Mouse (Mus musculus) lung, embryonic 16.5 days (tissue): ENCODE results near the gene Polg2. TPM values are rescaled to one million over a fixed set of nuclear protein-coding genes. Genes with fewer than 3 reads are reported as not detected.

Source experiments
- ATAC-seq: fragments of 200-750 bp; cut with Nextera tagmentation; 2 replicates; pipeline ENCODE4 v1.8.0; 2017; ENCODE audit warnings: low read depth, mild to moderate bottlenecking, moderate library complexity
- H3K27ac ChIP-seq: fragments of 300-500 bp; sonication (generic); 2 replicates; pipeline ENCODE4 v1.5.1; 2014; ENCODE audit warnings: mild to moderate bottlenecking, control low read depth, low read length
- H3K27me3 ChIP-seq: fragments of 300-500 bp; sonication (generic); 2 replicates; pipeline ENCODE4 v1.6.1; 2014; ENCODE audit warnings: low read depth, low read length, mixed read lengths; ENCODE audit not compliant: control insufficient read depth, insufficient read depth
- H3K36me3 ChIP-seq: fragments of 300-500 bp; sonication (generic); 2 replicates; pipeline ENCODE4 v1.6.1; 2014; ENCODE audit warnings: low read length; ENCODE audit not compliant: control insufficient read depth, insufficient read depth
- H3K4me1 ChIP-seq: fragments of 300-500 bp; sonication (generic); replicated peaks from 2 replicates; pipeline ENCODE4 v1.6.1; 2014; ENCODE audit warnings: low read length, mixed read lengths; ENCODE audit not compliant: control insufficient read depth, insufficient read depth
- H3K4me2 ChIP-seq: fragments of 300-500 bp; sonication (generic); 2 replicates; pipeline ENCODE4 v1.6.1; 2014; ENCODE audit warnings: low read depth, low read length, control low read depth
- H3K4me3 ChIP-seq: fragments of 300-500 bp; sonication (generic); 2 replicates; pipeline ENCODE4 v1.5.1; 2014; ENCODE audit warnings: mild to moderate bottlenecking, low read length, control low read depth
- H3K9ac ChIP-seq: fragments of 300-500 bp; sonication (generic); 2 replicates; pipeline ENCODE4 v1.6.1; 2014; ENCODE audit warnings: low read length, control low read depth
- H3K9me3 ChIP-seq: fragments of 300-500 bp; sonication (generic); 2 replicates; pipeline ENCODE4 v1.6.1; 2016; ENCODE audit warnings: low read length; ENCODE audit not compliant: control insufficient read depth
- WGBS: fragments of 180-500 bp; shearing (Covaris S2); extraction: QIAGEN DNeasy Blood & Tissue Kit; methylation state at CpG from one replicate; pipeline ENCODE4 v1.1.7; 2014; 5-methylcytosine and 5-hydroxymethylcytosine counted together
- polyA plus RNA-seq: library from polyadenylated mRNA; unstranded; fragments of >200 nt; fragmentation: Nextera tagmentation; extraction: Ambion mirVana; gene quantifications from 2 replicates; pipeline ENCODE4 v1.2.1, GENCODE M21; 2015

The Polg2 gene
- polyA plus RNA-seq, 1 experiment from 2014 or later, result 9.0 TPM

DNA sequence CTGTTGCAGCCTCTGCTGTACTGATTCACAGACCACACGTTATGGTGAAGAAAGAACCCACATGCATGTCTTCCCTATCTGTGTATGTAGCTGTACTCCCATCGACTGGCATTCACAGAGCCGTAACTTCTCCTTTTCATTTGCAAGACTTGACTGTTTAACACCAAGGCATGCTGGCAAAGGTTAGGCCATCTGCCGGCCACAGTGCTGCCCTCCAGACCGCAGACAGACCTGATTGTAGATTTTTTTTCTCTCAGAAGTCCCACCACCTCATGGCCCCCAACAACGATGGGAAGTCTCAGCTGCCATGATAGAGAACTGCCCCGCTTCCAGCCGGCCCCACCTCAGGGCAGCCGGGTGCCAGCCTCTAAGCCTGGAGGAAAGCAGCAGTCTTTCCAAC lies 40.3 kb upstream of the Polg2 start:
- no peak for ATAC-seq
- H3K27me3 ChIP-seq, result no peaks in the 10 kb centered on the region
- H3K27ac ChIP-seq, result no peak overlapping the region
- 87% methylated on average over 9 of the region's 9 CpGs for WGBS
- H3K9me3 ChIP-seq, result no peaks in the 10 kb centered on the region
- no peak overlapping the region for H3K4me3 ChIP-seq
- peaks cover 6% of the 10 kb centered on the region; the same call in 1 of the 2 replicates for H3K4me1 ChIP-seq
- H3K4me2 ChIP-seq, result no peak overlapping the region
- no peak overlapping the region for H3K9ac ChIP-seq
- peaks cover 28% of the 10 kb centered on the region for H3K36me3 ChIP-seq

DNA sequence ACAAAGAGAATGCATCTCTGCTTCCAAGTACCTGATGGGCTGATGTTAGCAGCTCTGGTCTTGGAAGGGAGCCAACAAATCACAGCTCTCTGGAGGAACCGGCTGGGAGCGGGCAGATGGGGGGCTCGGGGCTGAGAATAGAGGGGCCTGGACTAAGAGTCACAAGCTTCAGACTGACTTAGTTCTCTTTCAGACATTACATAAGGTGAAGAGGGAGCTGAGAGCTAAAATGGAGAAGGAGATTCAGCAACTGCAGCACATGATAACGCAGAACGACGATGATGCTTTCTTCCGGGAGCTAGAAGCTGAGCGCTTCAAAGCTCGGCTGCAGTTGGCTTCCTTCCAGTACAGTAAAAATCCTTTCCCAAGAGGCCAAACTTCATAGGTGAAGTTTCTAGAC lies 39.0 kb upstream of the Polg2 start:
- Histone ChIP-seq H3K36me3 (peaks cover 38% of the 10 kb centered on the region), H3K27me3 (no peaks in the 10 kb centered on the region), H3K9me3 (no peaks in the 10 kb centered on the region), H3K4me1 (peaks cover 6% of the 10 kb centered on the region; the same call in 1 of the 2 replicates), H3K4me2 (no peak overlapping the region), H3K27ac (no peak overlapping the region), H3K4me3 (no peak overlapping the region), H3K9ac (no peak overlapping the region)
- 26% methylated on average over 9 of the region's 9 CpGs for WGBS
- no peak for ATAC-seq

DNA sequence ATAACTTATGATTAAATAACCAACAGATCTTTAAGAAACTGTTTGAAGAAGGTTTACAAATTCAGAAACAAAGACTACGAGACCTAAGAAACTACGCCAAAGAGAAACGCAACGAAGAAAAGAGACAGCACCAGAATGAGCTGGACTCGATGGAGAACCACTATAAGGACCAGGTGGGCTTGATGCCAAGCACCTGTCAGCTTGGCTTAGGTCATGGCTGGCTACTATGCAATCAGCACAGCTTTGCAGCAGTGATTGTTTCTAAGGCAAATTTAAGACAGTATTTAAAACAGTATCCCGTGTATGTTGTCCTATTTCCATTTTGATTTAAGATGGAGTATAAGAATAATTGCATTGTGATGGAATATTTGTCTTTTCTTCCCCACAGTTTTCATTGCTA lies 38.5 kb upstream of the Polg2 start:
- Histone ChIP-seq H3K9ac (no peak overlapping the region), H3K27ac (no peak overlapping the region), H3K36me3 (peaks cover 41% of the 10 kb centered on the region)

DNA sequence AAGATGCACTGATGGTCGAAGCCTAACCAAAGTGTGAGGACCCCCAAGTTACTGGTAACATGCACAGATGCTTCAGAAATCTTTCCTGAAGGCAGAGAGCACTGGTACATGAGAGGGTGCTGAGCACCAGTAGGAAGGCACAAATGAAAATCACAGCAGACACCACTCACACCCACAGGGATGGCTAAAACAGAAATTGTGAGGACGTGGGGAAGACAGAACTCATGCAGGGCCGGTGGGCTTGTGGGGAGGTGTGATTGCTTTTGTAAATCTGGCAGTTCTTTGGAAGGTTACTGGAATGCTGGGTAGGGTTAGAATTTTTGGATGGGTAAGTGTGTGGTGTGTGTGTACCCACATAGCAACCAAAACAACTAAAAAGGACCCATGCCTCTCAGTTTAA lies 37.8 kb upstream of the Polg2 start:
- Histone ChIP-seq H3K27me3 (no peaks in the 10 kb centered on the region), H3K9me3 (no peaks in the 10 kb centered on the region), H3K9ac (no peak overlapping the region), H3K4me3 (no peak overlapping the region), H3K27ac (no peak overlapping the region), H3K4me2 (no peak overlapping the region), H3K36me3 (peaks cover 41% of the 10 kb centered on the region), H3K4me1 (peaks cover 6% of the 10 kb centered on the region; the same call in 1 of the 2 replicates)
- ATAC-seq, result no peak
- WGBS, result 85% methylated on average over 3 of the region's 3 CpGs

More for the DNA sequence above, 38.5 kb upstream of the Polg2 start:
- WGBS, result 74% methylated on average over 6 of the region's 6 CpGs
- ATAC-seq, result no peak
- no peaks in the 10 kb centered on the region for H3K27me3 ChIP-seq
- no peak overlapping the region for H3K4me3 ChIP-seq
- H3K9me3 ChIP-seq, result no peaks in the 10 kb centered on the region
- H3K4me2 ChIP-seq, result no peak overlapping the region
- H3K4me1 ChIP-seq, result peaks cover 6% of the 10 kb centered on the region; the same call in 1 of the 2 replicates

DNA sequence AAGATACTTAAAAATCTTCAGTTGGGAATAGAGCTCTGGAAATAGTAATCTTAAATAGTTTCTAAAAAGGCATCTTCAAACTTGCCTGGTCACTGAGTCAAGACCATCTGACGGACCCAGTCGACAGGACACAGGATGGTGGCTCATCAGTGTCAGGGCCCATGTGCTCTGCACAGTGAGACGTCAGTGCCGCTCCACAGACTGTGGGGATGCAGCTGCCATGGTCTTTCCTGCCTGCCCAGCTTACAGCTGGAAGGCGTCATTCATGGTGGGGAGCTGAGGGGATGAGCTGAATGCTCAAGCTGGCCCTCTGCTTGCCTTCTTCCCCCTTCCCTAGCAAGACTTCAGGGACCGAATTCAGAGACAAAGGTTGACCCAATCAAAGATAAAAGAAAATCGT lies 37.0 kb upstream of the Polg2 start:
- H3K4me2 ChIP-seq, result no peak overlapping the region

DNA sequence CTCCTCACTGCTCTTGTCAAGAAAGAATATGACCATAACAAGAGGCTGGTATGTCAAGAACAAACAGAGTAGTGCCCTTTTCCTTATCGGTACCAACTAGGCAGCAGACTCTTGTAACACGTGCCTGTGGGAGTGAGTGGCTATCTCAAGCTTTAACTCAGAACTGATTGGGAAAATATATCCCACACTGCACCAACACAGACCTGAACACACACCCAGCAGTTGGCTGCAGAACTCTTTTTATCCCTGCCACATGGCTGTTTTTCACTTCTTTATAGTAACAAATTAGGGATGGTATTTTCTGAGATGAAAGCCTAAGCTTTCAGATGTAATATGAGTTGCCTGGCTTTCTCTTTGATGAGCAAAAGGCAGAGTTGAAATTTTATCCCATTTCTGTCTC lies 36.4 kb upstream of the Polg2 start:
- Histone ChIP-seq H3K4me2 (no peak overlapping the region), H3K36me3 (peaks cover 46% of the 10 kb centered on the region), H3K9ac (no peak overlapping the region), H3K4me3 (no peak overlapping the region), H3K4me1 (0 out of 2 replicates have a peak, but pooled peaks cover 2% of the 10 kb centered on the region), H3K27me3 (no peaks in the 10 kb centered on the region), H3K27ac (no peak overlapping the region), H3K9me3 (no peaks in the 10 kb centered on the region)
- 60% methylated on average over 2 of the region's 2 CpGs for WGBS
- ATAC-seq, result no peak

More for the DNA sequence above, 37.0 kb upstream of the Polg2 start:
- Histone ChIP-seq H3K9me3 (no peaks in the 10 kb centered on the region), H3K27ac (no peak overlapping the region), H3K9ac (no peak overlapping the region), H3K27me3 (no peaks in the 10 kb centered on the region), H3K4me1 (peaks cover 4% of the 10 kb centered on the region; the same call in 1 of the 2 replicates), H3K4me3 (no peak overlapping the region), H3K36me3 (peaks cover 41% of the 10 kb centered on the region)
- WGBS, result 58% methylated on average over 7 of the region's 7 CpGs
- peak; percentile 38; the same call in 1 of the 2 replicates for ATAC-seq

DNA sequence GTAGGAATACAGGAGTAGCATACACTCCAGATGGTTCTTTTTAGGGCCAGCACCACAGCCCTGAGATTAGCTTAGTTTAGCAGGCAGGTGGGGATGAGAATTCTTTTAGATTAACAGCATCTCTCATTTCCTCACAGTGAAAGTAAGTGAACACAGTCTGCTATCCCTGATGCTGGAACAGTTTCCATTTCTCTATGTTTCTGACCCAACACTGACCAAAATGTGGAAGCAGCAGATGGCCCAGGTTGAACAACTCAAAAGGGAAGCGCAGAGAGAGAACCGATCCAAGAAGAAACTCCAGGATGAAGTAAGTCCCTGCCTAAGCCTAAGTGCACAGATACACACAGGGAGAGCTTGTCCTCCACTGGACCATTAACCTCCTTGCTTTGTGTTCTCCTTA lies 36.0 kb upstream of the Polg2 start:
- H3K4me3 ChIP-seq, result no peak overlapping the region
- WGBS, result 100% methylated on average over 2 of the region's 2 CpGs
- 0 out of 2 replicates have a peak, but pooled peaks cover 2% of the 10 kb centered on the region for H3K4me1 ChIP-seq
- H3K9ac ChIP-seq, result no peak overlapping the region
- no peak overlapping the region for H3K27ac ChIP-seq
- peaks cover 45% of the 10 kb centered on the region for H3K36me3 ChIP-seq
- H3K4me2 ChIP-seq, result no peak overlapping the region
- no peaks in the 10 kb centered on the region for H3K9me3 ChIP-seq
- ATAC-seq, result no peak
- H3K27me3 ChIP-seq, result no peaks in the 10 kb centered on the region

DNA sequence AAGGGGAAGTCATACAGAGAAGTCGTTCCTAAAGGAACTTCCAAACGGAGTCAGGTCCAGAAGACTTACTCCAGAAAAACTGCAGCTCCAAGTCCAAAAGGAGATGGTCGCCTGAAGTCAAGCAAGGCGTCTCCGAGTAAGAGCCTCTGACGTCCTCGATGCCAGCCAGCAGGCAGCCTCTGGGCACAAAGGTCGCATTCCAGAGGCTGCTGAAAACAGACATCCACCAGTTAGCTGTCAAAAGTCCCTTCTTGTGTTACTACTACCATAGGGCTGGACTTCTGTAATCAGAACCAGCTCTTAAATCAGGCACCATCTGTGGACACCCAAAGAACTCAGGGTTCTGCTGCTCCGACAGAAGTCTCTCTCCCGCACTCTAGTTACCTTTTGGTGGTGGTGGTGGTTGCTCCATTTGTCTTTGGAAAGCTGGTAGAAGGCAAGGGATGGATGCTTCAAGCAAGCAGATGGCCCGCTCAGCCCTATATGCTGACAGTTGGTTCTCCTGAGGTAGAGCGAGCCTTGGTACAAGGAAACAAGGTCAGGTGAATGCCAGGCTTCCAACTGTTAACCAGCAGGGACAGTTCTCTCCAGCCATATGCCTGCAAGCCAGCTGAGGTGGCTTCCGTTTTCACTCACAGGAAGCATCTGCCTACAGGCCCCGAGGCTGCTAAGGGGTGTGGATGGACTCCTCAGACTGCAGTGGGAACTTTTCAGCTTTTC lies 35.4 kb upstream of the Polg2 start:
- no peaks in the 10 kb centered on the region for H3K9me3 ChIP-seq
- H3K9ac ChIP-seq, result no peak overlapping the region
- WGBS, result 66% methylated on average over 14 of the region's 14 CpGs
- no peaks in the 10 kb centered on the region for H3K27me3 ChIP-seq
- H3K27ac ChIP-seq, result no peak overlapping the region
- no peak overlapping the region for H3K4me2 ChIP-seq
- H3K36me3 ChIP-seq, result peaks cover 44% of the 10 kb centered on the region
- no peak overlapping the region for H3K4me3 ChIP-seq
- 0 out of 2 replicates have a peak, but pooled peaks cover 2% of the 10 kb centered on the region for H3K4me1 ChIP-seq
- ATAC-seq, result no peak

DNA sequence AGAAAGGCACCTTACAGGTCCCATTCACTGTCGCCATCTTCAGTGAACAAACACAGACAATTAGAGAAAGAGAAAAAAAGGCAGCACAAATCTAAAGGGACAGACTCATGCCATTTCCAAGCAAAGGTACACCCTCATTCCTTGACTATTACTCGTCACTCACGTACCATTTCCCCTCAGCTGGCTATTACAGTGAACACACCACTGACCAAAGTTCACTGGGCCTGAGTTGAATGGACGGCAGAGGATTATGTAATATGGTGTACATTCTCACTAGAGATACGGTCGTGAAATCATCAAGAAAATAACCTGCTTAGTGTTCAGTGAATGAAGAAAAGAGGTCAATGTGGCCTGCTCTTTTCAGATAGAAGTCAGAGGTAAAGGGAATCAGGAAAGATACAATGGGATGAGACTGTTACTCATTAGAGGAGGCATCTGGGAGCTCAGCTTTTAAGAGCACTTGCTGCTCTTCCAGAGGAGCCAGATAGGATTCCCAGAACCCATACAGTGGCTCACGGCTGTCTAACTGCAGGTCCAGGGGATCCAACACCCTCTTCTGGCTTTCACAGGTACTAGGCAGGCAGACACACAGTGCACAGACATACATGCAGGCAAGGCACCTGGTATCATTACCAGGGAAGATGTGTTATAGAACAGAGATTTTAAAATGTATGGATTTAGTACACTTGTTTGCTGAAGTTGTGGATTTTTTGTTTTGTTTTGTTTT lies 33.2 kb upstream of the Polg2 start:
- H3K36me3 ChIP-seq, result peaks cover 39% of the 10 kb centered on the region
- no peak overlapping the region for H3K4me2 ChIP-seq
- no peaks in the 10 kb centered on the region for H3K27me3 ChIP-seq
- ATAC-seq, result no peak
- WGBS, result 86% methylated on average over 7 of the region's 7 CpGs
- no peak overlapping the region for H3K9ac ChIP-seq
- no peak overlapping the region for H3K27ac ChIP-seq
- no peak overlapping the region for H3K4me3 ChIP-seq
- no peaks in the 10 kb centered on the region for H3K9me3 ChIP-seq
- H3K4me1 ChIP-seq, result no peaks in the 10 kb centered on the region
